Mouse (Mus musculus) myocyte (in vitro differentiated cells): Measurements from ENCODE around the gene Mtfp1. TPM values are rescaled to one million over a fixed set of nuclear protein-coding genes. Genes with fewer than 3 reads are reported as not detected.

ENCODE experiments used
- H3K27me3 ChIP-seq: one replicate; pipeline ENCODE4 v1.6.1; 2011; ENCODE audit not compliant: control insufficient read depth, insufficient read depth, insufficient read length
- H3K36me3 ChIP-seq: one replicate; pipeline ENCODE4 v1.6.1; 2011; ENCODE audit not compliant: control insufficient read depth, insufficient read depth
- H3K4me2 ChIP-seq: one replicate; pipeline ENCODE4 v1.6.1; 2011; ENCODE audit warnings: low read depth, control low read depth
- H3K4me3 ChIP-seq: one replicate; pipeline ENCODE4 v1.5.1; 2011; ENCODE audit warnings: mild to moderate bottlenecking, control low read depth, moderate library complexity
- H3K79me2 ChIP-seq: one replicate; pipeline ENCODE4 v1.6.1; 2011; ENCODE audit not compliant: control insufficient read depth, insufficient read depth
- H3ac ChIP-seq: one replicate; pipeline ENCODE4 v1.6.1; 2011; ENCODE audit not compliant: control insufficient read depth, insufficient read length
- CEBPB ChIP-seq: IDR thresholded peaks from 2 replicates; pipeline ENCODE4 v1.6.1; 2011; ENCODE audit warnings: mild to moderate bottlenecking, moderate library complexity; ENCODE audit not compliant: poor library complexity, insufficient read depth, severe bottlenecking
- E2F4 ChIP-seq: IDR thresholded peaks from one replicate; pipeline ENCODE4 v1.6.1; 2011; ENCODE audit warnings: mild to moderate bottlenecking, control low read depth, moderate library complexity; ENCODE audit not compliant: insufficient read depth
- MAX ChIP-seq: IDR thresholded peaks from one replicate; pipeline ENCODE4 v1.6.1; 2011; ENCODE audit warnings: low read depth, mild to moderate bottlenecking, control low read depth
- MYOD1 ChIP-seq, 3 experiments: IDR thresholded peaks; one replicate each; pipeline ENCODE4 v1.6.1; 2011; ENCODE audit warnings: control low read depth in 2 of 3, low read depth in 2 of 3, mild to moderate bottlenecking in 2 of 3, moderate library complexity in 1 of 3; ENCODE audit not compliant: insufficient read length in 2 of 3, control insufficient read depth in 1 of 3
- MYOG ChIP-seq, 3 experiments: IDR thresholded peaks; one replicate each; pipeline ENCODE4 v1.6.1; 2011; ENCODE audit warnings: control low read depth in 2 of 3, low read depth in 2 of 3, mild to moderate bottlenecking in 2 of 3; ENCODE audit not compliant: insufficient read length in 2 of 3, control insufficient read depth in 1 of 3, insufficient read depth in 1 of 3
- POLR2A ChIP-seq: IDR thresholded peaks from one replicate; pipeline ENCODE4 v1.6.1; 2011; ENCODE audit warnings: low read depth, mild to moderate bottlenecking, control low read depth, moderate library complexity; ENCODE audit not compliant: insufficient read length
- POLR2AphosphoS2 ChIP-seq: IDR thresholded peaks from one replicate; pipeline ENCODE4 v1.6.1; 2011; ENCODE audit warnings: low read depth, control low read depth; ENCODE audit not compliant: insufficient read length
- REST ChIP-seq: IDR thresholded peaks from one replicate; pipeline ENCODE4 v1.6.1; 2011; ENCODE audit warnings: mild to moderate bottlenecking, control low read depth, moderate library complexity; ENCODE audit not compliant: insufficient read depth, insufficient read length
- SRF ChIP-seq: IDR thresholded peaks from one replicate; pipeline ENCODE4 v1.6.1; 2011; ENCODE audit warnings: low read depth; ENCODE audit not compliant: control insufficient read depth, insufficient read length
- TCF12 ChIP-seq: IDR thresholded peaks from one replicate; pipeline ENCODE4 v1.6.1; 2011; ENCODE audit warnings: mild to moderate bottlenecking, control low read depth; ENCODE audit not compliant: poor library complexity, insufficient read depth, severe bottlenecking
- TCF3 ChIP-seq: IDR thresholded peaks from one replicate; pipeline ENCODE4 v1.6.1; 2011; ENCODE audit warnings: low read depth, control low read depth; ENCODE audit not compliant: insufficient read length
- USF1 ChIP-seq: IDR thresholded peaks from one replicate; pipeline ENCODE4 v1.6.1; 2011; ENCODE audit warnings: low read depth, mild to moderate bottlenecking, control low read depth, moderate library complexity
- polyA plus RNA-seq: library from polyadenylated mRNA; unstranded; fragments of >200 nt; fragmentation: generic; extraction: Trizol; gene quantifications from one replicate; pipeline ENCODE4 v1.2.1, GENCODE M21; 2012; ENCODE audit warnings: missing spikeins

The Mtfp1 gene
- polyA plus RNA-seq, 1 experiment, result 21.1 TPM

DNA sequence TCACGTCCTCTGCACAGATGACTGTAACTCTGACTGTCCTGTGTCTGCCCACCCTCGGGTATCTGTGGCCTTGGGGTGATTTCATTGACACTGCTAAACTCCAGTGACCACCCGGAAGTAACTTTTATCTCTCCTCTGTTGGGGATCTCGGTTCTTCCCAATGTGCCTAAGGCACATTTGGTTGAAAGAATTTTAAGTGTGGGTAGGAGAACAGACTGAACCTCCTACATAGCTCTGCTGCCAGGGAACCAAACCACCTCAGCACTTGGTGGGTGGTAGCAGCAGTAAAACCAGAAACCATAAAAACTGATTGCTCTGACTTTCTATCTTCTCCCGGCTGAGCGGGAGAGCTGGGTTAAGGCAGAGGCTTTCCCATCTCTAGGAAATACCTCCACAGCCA, 10.2 kb upstream of the Mtfp1 start:
- H3K4me3 ChIP-seq, result no peak overlapping the region
- no peak for TF ChIP-seq TCF3
- TF ChIP-seq MAX, result no peak
- TF ChIP-seq MYOD1 (IDR thresholded peaks at IDR 0.05; ENCODE audit: control insufficient read depth in 1 of 3, insufficient read length in 2 of 3, low read depth in 2 of 3), result no peak
- no peak for TF ChIP-seq POLR2AphosphoS2
- no peak for TF ChIP-seq MYOG (IDR thresholded peaks at IDR 0.05; ENCODE audit: control insufficient read depth in 1 of 3, insufficient read depth in 1 of 3, insufficient read length in 2 of 3, low read depth in 2 of 3)
- H3K4me2 ChIP-seq, result peak overlapping the region; percentile 40
- H3K27me3 ChIP-seq, result no peaks in the 10 kb centered on the region
- H3K36me3 ChIP-seq, result peaks cover under 1% of the 10 kb centered on the region
- no peak overlapping the region for H3ac ChIP-seq
- H3K79me2 ChIP-seq, result no peaks in the 10 kb centered on the region

- Histone ChIP-seq H3K4me3 (no peak overlapping the region), H3ac (no peak overlapping the region), H3K27me3 (no peaks in the 10 kb centered on the region), H3K79me2 (no peaks in the 10 kb centered on the region), H3K36me3 (no peaks in the 10 kb centered on the region), H3K4me2 (peak overlapping the region; percentile 40)
- TF ChIP-seq POLR2A (no peak), MAX (no peak), E2F4 (no peak), TCF12 (no peak), SRF (no peak), POLR2AphosphoS2 (no peak), MYOG (IDR thresholded peaks at IDR 0.05; ENCODE audit: control insufficient read depth in 1 of 3, insufficient read depth in 1 of 3, insufficient read length in 2 of 3, low read depth in 2 of 3) (no peak), USF1 (no peak), CEBPB (no peak), MYOD1 (IDR thresholded peaks at IDR 0.05; ENCODE audit: control insufficient read depth in 1 of 3, insufficient read length in 2 of 3, low read depth in 2 of 3) (no peak), TCF3 (no peak), REST (no peak)
Observed at GRCm38 (mm10) chr11:4104989-4105388, 9.7 kb upstream of the Mtfp1 start.

- Histone ChIP-seq H3K4me3 (no peak overlapping the region), H3K79me2 (no peaks in the 10 kb centered on the region), H3ac (no peak overlapping the region), H3K4me2 (no peak overlapping the region), H3K36me3 (no peaks in the 10 kb centered on the region), H3K27me3 (no peaks in the 10 kb centered on the region)
- TF ChIP-seq POLR2A (no peak), POLR2AphosphoS2 (no peak), CEBPB (no peak), REST (no peak), TCF3 (no peak), MAX (no peak), USF1 (no peak), MYOD1 (IDR thresholded peaks at IDR 0.05; ENCODE audit: control insufficient read depth in 1 of 3, insufficient read length in 2 of 3, low read depth in 2 of 3) (no peak), MYOG (IDR thresholded peaks at IDR 0.05; ENCODE audit: control insufficient read depth in 1 of 3, insufficient read depth in 1 of 3, insufficient read length in 2 of 3, low read depth in 2 of 3) (no peak), SRF (no peak), TCF12 (no peak), E2F4 (no peak)
Observed at GRCm38 (mm10) chr11:4103522-4103921, 8.3 kb upstream of the Mtfp1 start.

GRCm38 (mm10) chr11:4101851-4102250, 6.6 kb upstream of the Mtfp1 start:
- TF ChIP-seq POLR2AphosphoS2, result no peak
- peak in 2 of 3 experiments; percentile 37 to 55 for TF ChIP-seq MYOG (IDR thresholded peaks at IDR 0.05; ENCODE audit: control insufficient read depth in 1 of 3, insufficient read depth in 1 of 3, insufficient read length in 2 of 3, low read depth in 2 of 3)
- peak; percentile 89 to 99 (median 96) for TF ChIP-seq MYOD1 (IDR thresholded peaks at IDR 0.05; ENCODE audit: control insufficient read depth in 1 of 3, insufficient read length in 2 of 3, low read depth in 2 of 3)
- no peak for TF ChIP-seq TCF12
- no peak for TF ChIP-seq E2F4
- TF ChIP-seq TCF3, result peak; percentile 63
- TF ChIP-seq MAX, result no peak
- TF ChIP-seq POLR2A, result no peak
- no peak for TF ChIP-seq REST
- TF ChIP-seq SRF, result no peak
- TF ChIP-seq USF1, result no peak
- no peak for TF ChIP-seq CEBPB
- H3K4me3 ChIP-seq, result no peak overlapping the region
- no peak overlapping the region for H3ac ChIP-seq
- H3K79me2 ChIP-seq, result no peaks in the 10 kb centered on the region
- H3K27me3 ChIP-seq, result no peaks in the 10 kb centered on the region
- no peaks in the 10 kb centered on the region for H3K36me3 ChIP-seq
- peak overlapping the region; percentile 47 for H3K4me2 ChIP-seq

DNA sequence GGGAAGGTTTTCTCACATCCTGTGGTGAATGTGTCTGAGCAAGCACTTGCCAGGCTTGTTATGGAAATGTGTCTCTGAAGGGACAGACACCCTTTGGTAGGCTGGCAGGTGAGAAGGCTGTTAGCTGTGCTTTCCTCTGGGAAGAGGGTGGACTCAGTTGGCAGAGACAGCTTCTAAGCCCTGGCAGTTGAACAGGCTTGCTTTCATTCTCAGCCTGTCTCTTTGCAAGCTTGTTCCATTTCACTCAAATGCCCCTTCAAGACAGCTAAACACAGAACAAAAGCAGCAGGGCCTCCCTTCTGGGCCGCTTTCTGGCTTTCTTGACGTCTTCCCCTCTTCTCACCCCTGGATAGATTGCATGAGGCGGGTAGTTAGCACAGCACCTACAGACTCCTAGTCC, 4.2 kb upstream of the Mtfp1 start:
- no peak for TF ChIP-seq MYOD1 (IDR thresholded peaks at IDR 0.05; ENCODE audit: control insufficient read depth in 1 of 3, insufficient read length in 2 of 3, low read depth in 2 of 3)
- TF ChIP-seq USF1, result no peak
- no peak for TF ChIP-seq E2F4
- no peak for TF ChIP-seq POLR2A
- Histone ChIP-seq H3K4me3 (no peak overlapping the region), H3K27me3 (no peaks in the 10 kb centered on the region), H3K79me2 (no peaks in the 10 kb centered on the region), H3K4me2 (no peak overlapping the region), H3K36me3 (no peaks in the 10 kb centered on the region), H3ac (no peak overlapping the region)
